Mouse (Mus musculus) myocyte (in vitro differentiated cells): ENCODE results near the gene Fbln2. TPM values are rescaled to one million over a fixed set of nuclear protein-coding genes. Genes with fewer than 3 reads are reported as not detected.
A peak's percentile ranks its signal among the peaks of the same experiment; 100 is the strongest.

ENCODE experiments used
- H3K27me3 ChIP-seq: one replicate; pipeline ENCODE4 v1.6.1; 2011; ENCODE audit not compliant: control insufficient read depth, insufficient read depth, insufficient read length
- H3K36me3 ChIP-seq: one replicate; pipeline ENCODE4 v1.6.1; 2011; ENCODE audit not compliant: control insufficient read depth, insufficient read depth
- H3K4me2 ChIP-seq: one replicate; pipeline ENCODE4 v1.6.1; 2011; ENCODE audit warnings: low read depth, control low read depth
- H3K4me3 ChIP-seq: one replicate; pipeline ENCODE4 v1.5.1; 2011; ENCODE audit warnings: mild to moderate bottlenecking, control low read depth, moderate library complexity
- H3K79me2 ChIP-seq: one replicate; pipeline ENCODE4 v1.6.1; 2011; ENCODE audit not compliant: control insufficient read depth, insufficient read depth
- H3ac ChIP-seq: one replicate; pipeline ENCODE4 v1.6.1; 2011; ENCODE audit not compliant: control insufficient read depth, insufficient read length
- CEBPB ChIP-seq: IDR thresholded peaks from 2 replicates; pipeline ENCODE4 v1.6.1; 2011; ENCODE audit warnings: mild to moderate bottlenecking, moderate library complexity; ENCODE audit not compliant: poor library complexity, insufficient read depth, severe bottlenecking
- E2F4 ChIP-seq: IDR thresholded peaks from one replicate; pipeline ENCODE4 v1.6.1; 2011; ENCODE audit warnings: mild to moderate bottlenecking, control low read depth, moderate library complexity; ENCODE audit not compliant: insufficient read depth
- MAX ChIP-seq: IDR thresholded peaks from one replicate; pipeline ENCODE4 v1.6.1; 2011; ENCODE audit warnings: low read depth, mild to moderate bottlenecking, control low read depth
- MYOD1 ChIP-seq, 3 experiments: IDR thresholded peaks; one replicate each; pipeline ENCODE4 v1.6.1; 2011; ENCODE audit warnings: control low read depth in 2 of 3, low read depth in 2 of 3, mild to moderate bottlenecking in 2 of 3, moderate library complexity in 1 of 3; ENCODE audit not compliant: insufficient read length in 2 of 3, control insufficient read depth in 1 of 3
- MYOG ChIP-seq, 3 experiments: IDR thresholded peaks; one replicate each; pipeline ENCODE4 v1.6.1; 2011; ENCODE audit warnings: control low read depth in 2 of 3, low read depth in 2 of 3, mild to moderate bottlenecking in 2 of 3; ENCODE audit not compliant: insufficient read length in 2 of 3, control insufficient read depth in 1 of 3, insufficient read depth in 1 of 3
- POLR2A ChIP-seq: IDR thresholded peaks from one replicate; pipeline ENCODE4 v1.6.1; 2011; ENCODE audit warnings: low read depth, mild to moderate bottlenecking, control low read depth, moderate library complexity; ENCODE audit not compliant: insufficient read length
- POLR2AphosphoS2 ChIP-seq: IDR thresholded peaks from one replicate; pipeline ENCODE4 v1.6.1; 2011; ENCODE audit warnings: low read depth, control low read depth; ENCODE audit not compliant: insufficient read length
- REST ChIP-seq: IDR thresholded peaks from one replicate; pipeline ENCODE4 v1.6.1; 2011; ENCODE audit warnings: mild to moderate bottlenecking, control low read depth, moderate library complexity; ENCODE audit not compliant: insufficient read depth, insufficient read length
- SRF ChIP-seq: IDR thresholded peaks from one replicate; pipeline ENCODE4 v1.6.1; 2011; ENCODE audit warnings: low read depth; ENCODE audit not compliant: control insufficient read depth, insufficient read length
- TCF12 ChIP-seq: IDR thresholded peaks from one replicate; pipeline ENCODE4 v1.6.1; 2011; ENCODE audit warnings: mild to moderate bottlenecking, control low read depth; ENCODE audit not compliant: poor library complexity, insufficient read depth, severe bottlenecking
- TCF3 ChIP-seq: IDR thresholded peaks from one replicate; pipeline ENCODE4 v1.6.1; 2011; ENCODE audit warnings: low read depth, control low read depth; ENCODE audit not compliant: insufficient read length
- USF1 ChIP-seq: IDR thresholded peaks from one replicate; pipeline ENCODE4 v1.6.1; 2011; ENCODE audit warnings: low read depth, mild to moderate bottlenecking, control low read depth, moderate library complexity
- polyA plus RNA-seq: library from polyadenylated mRNA; unstranded; fragments of >200 nt; fragmentation: generic; extraction: Trizol; gene quantifications from one replicate; pipeline ENCODE4 v1.2.1, GENCODE M21; 2012; ENCODE audit warnings: missing spikeins

The Fbln2 gene
- polyA plus RNA-seq, 1 experiment, result 167 TPM

GRCm38 (mm10) chr6:91210852-91211251 is 1.4 kb upstream of the Fbln2 start:
- Histone ChIP-seq H3K27me3 (no peaks in the 10 kb centered on the region), H3ac (no peak overlapping the region), H3K79me2 (peaks cover 28% of the 10 kb centered on the region), H3K4me3 (no peak overlapping the region), H3K4me2 (peak overlapping the region; percentile 3), H3K36me3 (peaks cover under 1% of the 10 kb centered on the region)
- TF ChIP-seq CEBPB, result no peak
- no peak for TF ChIP-seq MYOD1 (IDR thresholded peaks at IDR 0.05; ENCODE audit: control insufficient read depth in 1 of 3, insufficient read length in 2 of 3, low read depth in 2 of 3)
- TF ChIP-seq MYOG (IDR thresholded peaks at IDR 0.05; ENCODE audit: control insufficient read depth in 1 of 3, insufficient read depth in 1 of 3, insufficient read length in 2 of 3, low read depth in 2 of 3), result no peak
- no peak for TF ChIP-seq REST
- no peak for TF ChIP-seq MAX
- no peak for TF ChIP-seq E2F4
- TF ChIP-seq TCF12, result no peak
- TF ChIP-seq USF1, result no peak
- TF ChIP-seq TCF3, result no peak
- TF ChIP-seq POLR2AphosphoS2, result no peak
- TF ChIP-seq SRF, result no peak
- no peak for TF ChIP-seq POLR2A

GRCm38 (mm10) chr6:91212571-91212970 is 316 bp downstream of the Fbln2 start:
- no peaks in the 10 kb centered on the region for H3K27me3 ChIP-seq
- H3ac ChIP-seq, result peak overlapping the region; percentile 8
- TF ChIP-seq MAX, result no peak
- no peak for TF ChIP-seq TCF12
- peak; percentile 85 for TF ChIP-seq POLR2A
- peak; percentile 78 for TF ChIP-seq POLR2AphosphoS2

GRCm38 (mm10) chr6:91213287-91214218 is 1.3 kb downstream of the Fbln2 start:
- TF ChIP-seq USF1, result no peak
- TF ChIP-seq SRF, result no peak
- TF ChIP-seq TCF12, result no peak
- TF ChIP-seq MAX, result no peak
- no peak for TF ChIP-seq TCF3
- no peak for TF ChIP-seq CEBPB
- TF ChIP-seq POLR2A, result no peak
- TF ChIP-seq REST, result no peak
- TF ChIP-seq E2F4, result no peak
- no peak for TF ChIP-seq POLR2AphosphoS2
- no peak for TF ChIP-seq MYOG (IDR thresholded peaks at IDR 0.05; ENCODE audit: control insufficient read depth in 1 of 3, insufficient read depth in 1 of 3, insufficient read length in 2 of 3, low read depth in 2 of 3)
- no peak for TF ChIP-seq MYOD1 (IDR thresholded peaks at IDR 0.05; ENCODE audit: control insufficient read depth in 1 of 3, insufficient read length in 2 of 3, low read depth in 2 of 3)
- Histone ChIP-seq H3K4me2 (peak overlapping the region; percentile 79), H3ac (peak overlapping the region; percentile 8), H3K27me3 (no peaks in the 10 kb centered on the region), H3K4me3 (peak overlapping the region; percentile 59), H3K36me3 (peaks cover 5% of the 10 kb centered on the region), H3K79me2 (peaks cover 48% of the 10 kb centered on the region)

More at GRCm38 (mm10) chr6:91212571-91212970, 316 bp downstream of the Fbln2 start:
- Histone ChIP-seq H3K36me3 (peaks cover 5% of the 10 kb centered on the region), H3K4me2 (peak overlapping the region; percentile 79), H3K79me2 (peaks cover 42% of the 10 kb centered on the region), H3K4me3 (peak overlapping the region; percentile 59)

- Histone ChIP-seq H3K36me3 (peaks cover 5% of the 10 kb centered on the region), H3K4me2 (peak overlapping the region; percentile 79), H3K79me2 (peaks cover 48% of the 10 kb centered on the region), H3K4me3 (no peak overlapping the region), H3ac (no peak overlapping the region), H3K27me3 (no peaks in the 10 kb centered on the region)
- no peak for TF ChIP-seq TCF12
- TF ChIP-seq TCF3, result no peak
- no peak for TF ChIP-seq MYOD1 (IDR thresholded peaks at IDR 0.05; ENCODE audit: control insufficient read depth in 1 of 3, insufficient read length in 2 of 3, low read depth in 2 of 3)
- no peak for TF ChIP-seq POLR2AphosphoS2
- TF ChIP-seq CEBPB, result no peak
- TF ChIP-seq MYOG (IDR thresholded peaks at IDR 0.05; ENCODE audit: control insufficient read depth in 1 of 3, insufficient read depth in 1 of 3, insufficient read length in 2 of 3, low read depth in 2 of 3), result no peak
- no peak for TF ChIP-seq POLR2A
- TF ChIP-seq E2F4, result no peak
- no peak for TF ChIP-seq SRF
- TF ChIP-seq MAX, result no peak
Observed at GRCm38 (mm10) chr6:91215454-91215853, 3.2 kb downstream of the Fbln2 start.
